Mouse (Mus musculus): ENCODE measurements around the gene Wipf1. TPM values are rescaled to one million over a fixed set of nuclear protein-coding genes. Genes with fewer than 3 reads are reported as not detected.

Wipf1 gene
- polyA plus RNA-seq, 1 experiment from 2014 or later = 12.7 TPM

GRCm38 (mm10) chr2:73456154-73456553 lies 73.4 kb downstream of the Wipf1 start:
- 81% methylated on average over 3 of the region's 3 CpGs for WGBS

GRCm38 (mm10) chr2:73455541-73455940 lies 74.0 kb downstream of the Wipf1 start:
- no peaks in the 10 kb centered on the region for H3K36me3 ChIP-seq (ENCODE audit: control insufficient read depth, insufficient read depth, low read length)
- no peak overlapping the region for H3K27ac ChIP-seq (ENCODE audit: low read depth, low read length)
- DNase-seq (ENCODE audit: low spot score) (no peak), ATAC-seq (replicated peaks; ENCODE audit: low FRiP score) (no peak)
- no peak overlapping the region for H3K9ac ChIP-seq (ENCODE audit: low read depth, low read length)
- H3K4me1 ChIP-seq (replicated peaks; ENCODE audit: control insufficient read depth, insufficient read depth, low read length) = peaks cover 29% of the 10 kb centered on the region
- no peak overlapping the region for H3K4me3 ChIP-seq (ENCODE audit: low read depth, low read length)
- H3K4me2 ChIP-seq = no peak overlapping the region
- no peaks in the 10 kb centered on the region for H3K27me3 ChIP-seq (replicated peaks; ENCODE audit: control insufficient read depth, insufficient read depth, low read length)
- no peaks in the 10 kb centered on the region for H3K9me3 ChIP-seq (ENCODE audit: control insufficient read depth, low read length)
- WGBS = 49% methylated on average over 4 of the region's 4 CpGs

More at GRCm38 (mm10) chr2:73456154-73456553, 73.4 kb downstream of the Wipf1 start:
- Histone ChIP-seq H3K4me3 (ENCODE audit: low read depth, low read length) (no peak overlapping the region), H3K9me3 (ENCODE audit: control insufficient read depth, low read length) (no peaks in the 10 kb centered on the region), H3K27me3 (replicated peaks; ENCODE audit: control insufficient read depth, insufficient read depth, low read length) (no peaks in the 10 kb centered on the region), H3K4me1 (replicated peaks; ENCODE audit: control insufficient read depth, insufficient read depth, low read length) (peaks cover 28% of the 10 kb centered on the region), H3K36me3 (ENCODE audit: control insufficient read depth, insufficient read depth, low read length) (no peaks in the 10 kb centered on the region), H3K9ac (ENCODE audit: low read depth, low read length) (no peak overlapping the region), H3K4me2 (no peak overlapping the region), H3K27ac (ENCODE audit: low read depth, low read length) (no peak overlapping the region)
- ATAC-seq (replicated peaks; ENCODE audit: low FRiP score) (no peak), DNase-seq (ENCODE audit: low spot score) (no peak)

GRCm38 (mm10) chr2:73454682-73455081 lies 74.9 kb downstream of the Wipf1 start:
- no peaks in the 10 kb centered on the region for H3K9me3 ChIP-seq (ENCODE audit: control insufficient read depth, low read length)
- no peak overlapping the region for H3K27ac ChIP-seq (ENCODE audit: low read depth, low read length)
- H3K4me1 ChIP-seq (replicated peaks; ENCODE audit: control insufficient read depth, insufficient read depth, low read length) = peaks cover 29% of the 10 kb centered on the region
- no peak overlapping the region for H3K4me3 ChIP-seq (ENCODE audit: low read depth, low read length)
- 73% methylated on average over 13 of the region's 13 CpGs for WGBS
- 0 out of 2 replicates have a peak overlapping the region, but pooled peaks have one; percentile 1 for H3K9ac ChIP-seq (ENCODE audit: low read depth, low read length)
- DNase-seq (ENCODE audit: low spot score) (no peak), ATAC-seq (replicated peaks; ENCODE audit: low FRiP score) (peak; percentile 54; the same call in 1 of the 2 replicates)
- H3K4me2 ChIP-seq = peak overlapping the region; percentile 39
- H3K27me3 ChIP-seq (replicated peaks; ENCODE audit: control insufficient read depth, insufficient read depth, low read length) = no peaks in the 10 kb centered on the region
- H3K36me3 ChIP-seq (ENCODE audit: control insufficient read depth, insufficient read depth, low read length) = no peaks in the 10 kb centered on the region

- Histone ChIP-seq H3K4me1 (replicated peaks; ENCODE audit: control insufficient read depth, insufficient read depth, low read length) (peaks cover 27% of the 10 kb centered on the region), H3K4me2 (peak overlapping the region; percentile 39), H3K36me3 (ENCODE audit: control insufficient read depth, insufficient read depth, low read length) (no peaks in the 10 kb centered on the region), H3K9ac (ENCODE audit: low read depth, low read length) (0 out of 2 replicates have a peak overlapping the region, but pooled peaks have one; percentile 1), H3K9me3 (ENCODE audit: control insufficient read depth, low read length) (no peaks in the 10 kb centered on the region), H3K4me3 (ENCODE audit: low read depth, low read length) (peak overlapping the region; percentile 8; the same call in 1 of the 2 replicates), H3K27ac (ENCODE audit: low read depth, low read length) (peak overlapping the region; percentile 59), H3K27me3 (replicated peaks; ENCODE audit: control insufficient read depth, insufficient read depth, low read length) (no peaks in the 10 kb centered on the region)
- DNase-seq (ENCODE audit: low spot score) = no peak
- 70% methylated on average over 4 of the region's 4 CpGs for WGBS
- ATAC-seq (replicated peaks; ENCODE audit: low FRiP score) = no peak
These were observed 75.3 kb downstream of the Wipf1 start for GRCm38 (mm10) chr2:73454186-73454585.

GRCm38 (mm10) chr2:73453717-73454116 lies 75.8 kb downstream of the Wipf1 start:
- 31% methylated on average over 4 of the region's 4 CpGs for WGBS
- H3K4me1 ChIP-seq (replicated peaks; ENCODE audit: control insufficient read depth, insufficient read depth, low read length) = peaks cover 27% of the 10 kb centered on the region
- H3K36me3 ChIP-seq (ENCODE audit: control insufficient read depth, insufficient read depth, low read length) = no peaks in the 10 kb centered on the region
- no peak overlapping the region for H3K4me3 ChIP-seq (ENCODE audit: low read depth, low read length)
- no peak overlapping the region for H3K9ac ChIP-seq (ENCODE audit: low read depth, low read length)
- peak overlapping the region; percentile 59; the same call in 1 of the 2 replicates for H3K27ac ChIP-seq (ENCODE audit: low read depth, low read length)
- ATAC-seq (replicated peaks; ENCODE audit: low FRiP score) = peak; percentile 63
- no peaks in the 10 kb centered on the region for H3K27me3 ChIP-seq (replicated peaks; ENCODE audit: control insufficient read depth, insufficient read depth, low read length)
- H3K4me2 ChIP-seq = peak overlapping the region; percentile 36
- H3K9me3 ChIP-seq (ENCODE audit: control insufficient read depth, low read length) = no peaks in the 10 kb centered on the region
- no peak for DNase-seq (ENCODE audit: low spot score)

GRCm38 (mm10) chr2:73453085-73453484 lies 76.4 kb downstream of the Wipf1 start:
- no peak overlapping the region for H3K4me3 ChIP-seq (ENCODE audit: low read depth, low read length)
- H3K27ac ChIP-seq (ENCODE audit: low read depth, low read length) = no peak overlapping the region
- H3K4me1 ChIP-seq (replicated peaks; ENCODE audit: control insufficient read depth, insufficient read depth, low read length) = peaks cover 27% of the 10 kb centered on the region
- H3K4me2 ChIP-seq = peak overlapping the region; percentile 36
- H3K9me3 ChIP-seq (ENCODE audit: control insufficient read depth, low read length) = no peaks in the 10 kb centered on the region
- H3K36me3 ChIP-seq (ENCODE audit: control insufficient read depth, insufficient read depth, low read length) = no peaks in the 10 kb centered on the region
- 71% methylated on average over 5 of the region's 5 CpGs for WGBS
- no peak for ATAC-seq (replicated peaks; ENCODE audit: low FRiP score)
- H3K27me3 ChIP-seq (replicated peaks; ENCODE audit: control insufficient read depth, insufficient read depth, low read length) = no peaks in the 10 kb centered on the region
- no peak overlapping the region for H3K9ac ChIP-seq (ENCODE audit: low read depth, low read length)
- no peak for DNase-seq (ENCODE audit: low spot score)

GRCm38 (mm10) chr2:73452556-73452955 lies 77.0 kb downstream of the Wipf1 start:
- Histone ChIP-seq H3K4me3 (ENCODE audit: low read depth, low read length) (no peak overlapping the region), H3K9ac (ENCODE audit: low read depth, low read length) (peak overlapping the region; percentile 22; the same call in 1 of the 2 replicates), H3K36me3 (ENCODE audit: control insufficient read depth, insufficient read depth, low read length) (no peaks in the 10 kb centered on the region), H3K27me3 (replicated peaks; ENCODE audit: control insufficient read depth, insufficient read depth, low read length) (no peaks in the 10 kb centered on the region), H3K27ac (ENCODE audit: low read depth, low read length) (peak overlapping the region; percentile 34; the same call in 1 of the 2 replicates), H3K4me1 (replicated peaks; ENCODE audit: control insufficient read depth, insufficient read depth, low read length) (peaks cover 27% of the 10 kb centered on the region), H3K9me3 (ENCODE audit: control insufficient read depth, low read length) (no peaks in the 10 kb centered on the region), H3K4me2 (peak overlapping the region; percentile 39)
- WGBS = 49% methylated on average over 7 of the region's 7 CpGs
- ATAC-seq (replicated peaks; ENCODE audit: low FRiP score) = peak; percentile 41; the same call in 1 of the 2 replicates
- no peak for DNase-seq (ENCODE audit: low spot score)

- H3K36me3 ChIP-seq (ENCODE audit: control insufficient read depth, insufficient read depth, low read length) = no peaks in the 10 kb centered on the region
- no peak overlapping the region for H3K27ac ChIP-seq (ENCODE audit: low read depth, low read length)
- peaks cover 27% of the 10 kb centered on the region for H3K4me1 ChIP-seq (replicated peaks; ENCODE audit: control insufficient read depth, insufficient read depth, low read length)
- no peaks in the 10 kb centered on the region for H3K27me3 ChIP-seq (replicated peaks; ENCODE audit: control insufficient read depth, insufficient read depth, low read length)
- no peak overlapping the region for H3K4me2 ChIP-seq
- ATAC-seq (replicated peaks; ENCODE audit: low FRiP score) (no peak), DNase-seq (ENCODE audit: low spot score) (no peak)
- H3K9ac ChIP-seq (ENCODE audit: low read depth, low read length) = no peak overlapping the region
- no peaks in the 10 kb centered on the region for H3K9me3 ChIP-seq (ENCODE audit: control insufficient read depth, low read length)
- 91% methylated on average over 3 of the region's 3 CpGs for WGBS
- no peak overlapping the region for H3K4me3 ChIP-seq (ENCODE audit: low read depth, low read length)
These were observed 78.0 kb downstream of the Wipf1 start for GRCm38 (mm10) chr2:73451541-73451940.

- peaks cover 24% of the 10 kb centered on the region for H3K4me1 ChIP-seq (replicated peaks; ENCODE audit: control insufficient read depth, insufficient read depth, low read length)
- no peak for ATAC-seq (replicated peaks; ENCODE audit: low FRiP score)
- no peaks in the 10 kb centered on the region for H3K9me3 ChIP-seq (ENCODE audit: control insufficient read depth, low read length)
- 65% methylated on average over 6 of the region's 6 CpGs for WGBS
- no peak overlapping the region for H3K9ac ChIP-seq (ENCODE audit: low read depth, low read length)
- H3K27me3 ChIP-seq (replicated peaks; ENCODE audit: control insufficient read depth, insufficient read depth, low read length) = no peaks in the 10 kb centered on the region
- H3K36me3 ChIP-seq (ENCODE audit: control insufficient read depth, insufficient read depth, low read length) = no peaks in the 10 kb centered on the region
- DNase-seq (ENCODE audit: low spot score) = no peak
- no peak overlapping the region for H3K27ac ChIP-seq (ENCODE audit: low read depth, low read length)
- no peak overlapping the region for H3K4me2 ChIP-seq
- H3K4me3 ChIP-seq (ENCODE audit: low read depth, low read length) = no peak overlapping the region
These were observed 79.3 kb downstream of the Wipf1 start for GRCm38 (mm10) chr2:73450172-73450715.
